Mouse (Mus musculus): Measurements from ENCODE around the gene Mbd5. TPM values are rescaled to one million over a fixed set of nuclear protein-coding genes. Genes with fewer than 3 reads are reported as not detected.

Mbd5 gene
- polyA plus RNA-seq, 1 experiment from 2014 or later, result 37.0 TPM

- Histone ChIP-seq H3K36me3 (replicated peaks) (no peaks in the 10 kb centered on the region), H3K27me3 (no peaks in the 10 kb centered on the region), H3K27ac (no peak overlapping the region), H3K4me3 (replicated peaks) (no peak overlapping the region), H3K9me3 (no peaks in the 10 kb centered on the region), H3K4me2 (no peak overlapping the region), H3K9ac (no peak overlapping the region), H3K4me1 (no peaks in the 10 kb centered on the region)
- no peak for ATAC-seq (ENCODE audit: low FRiP score)
- 89% methylated on average over 7 of the region's 7 CpGs for WGBS
Observed at GRCm38 (mm10) chr2:49358128-49358814, 409.0 kb downstream of the Mbd5 start.

GRCm38 (mm10) chr2:49358839-49359520, 409.7 kb downstream of the Mbd5 start:
- Histone ChIP-seq H3K27me3 (no peaks in the 10 kb centered on the region), H3K4me1 (no peaks in the 10 kb centered on the region), H3K9me3 (no peaks in the 10 kb centered on the region), H3K27ac (no peak overlapping the region), H3K4me3 (replicated peaks) (no peak overlapping the region), H3K4me2 (no peak overlapping the region), H3K9ac (no peak overlapping the region), H3K36me3 (replicated peaks) (no peaks in the 10 kb centered on the region)
- ATAC-seq (ENCODE audit: low FRiP score), result no peak
- WGBS, result 72% methylated on average over 4 of the region's 4 CpGs

GRCm38 (mm10) chr2:49359706-49360105, 410.4 kb downstream of the Mbd5 start:
- no peak for ATAC-seq (ENCODE audit: low FRiP score)
- no peaks in the 10 kb centered on the region for H3K36me3 ChIP-seq (replicated peaks)
- H3K4me2 ChIP-seq, result no peak overlapping the region
- 71% methylated on average over 4 of the region's 4 CpGs for WGBS
- peaks cover 3% of the 10 kb centered on the region; the same call in 1 of the 2 replicates for H3K27me3 ChIP-seq
- H3K4me3 ChIP-seq (replicated peaks), result no peak overlapping the region
- H3K27ac ChIP-seq, result no peak overlapping the region
- no peaks in the 10 kb centered on the region for H3K9me3 ChIP-seq
- H3K9ac ChIP-seq, result no peak overlapping the region
- H3K4me1 ChIP-seq, result no peaks in the 10 kb centered on the region

- Histone ChIP-seq H3K27me3 (peaks cover 4% of the 10 kb centered on the region; the same call in 1 of the 2 replicates), H3K27ac (no peak overlapping the region), H3K4me3 (replicated peaks) (no peak overlapping the region), H3K4me2 (no peak overlapping the region), H3K9me3 (no peaks in the 10 kb centered on the region), H3K9ac (no peak overlapping the region), H3K36me3 (replicated peaks) (no peaks in the 10 kb centered on the region), H3K4me1 (no peaks in the 10 kb centered on the region)
- WGBS, result 38% methylated on average over 5 of the region's 5 CpGs
- no peak for ATAC-seq (ENCODE audit: low FRiP score)
Observed at GRCm38 (mm10) chr2:49364546-49364945, 415.2 kb downstream of the Mbd5 start.

GRCm38 (mm10) chr2:49366878-49367545, 417.7 kb downstream of the Mbd5 start:
- Histone ChIP-seq H3K27me3 (peaks cover 4% of the 10 kb centered on the region; the same call in 1 of the 2 replicates), H3K36me3 (replicated peaks) (no peaks in the 10 kb centered on the region), H3K9me3 (no peaks in the 10 kb centered on the region), H3K27ac (no peak overlapping the region), H3K4me1 (no peaks in the 10 kb centered on the region), H3K4me2 (no peak overlapping the region), H3K9ac (no peak overlapping the region), H3K4me3 (replicated peaks) (no peak overlapping the region)
- WGBS, result 91% methylated on average over 14 of the region's 14 CpGs
- no peak for ATAC-seq (ENCODE audit: low FRiP score)

GRCm38 (mm10) chr2:49367546-49367917, 418.2 kb downstream of the Mbd5 start:
- no peak overlapping the region for H3K4me3 ChIP-seq (replicated peaks)
- H3K27ac ChIP-seq, result no peak overlapping the region
- H3K36me3 ChIP-seq (replicated peaks), result no peaks in the 10 kb centered on the region
- H3K9ac ChIP-seq, result no peak overlapping the region
- peaks cover 4% of the 10 kb centered on the region; the same call in 1 of the 2 replicates for H3K27me3 ChIP-seq
- WGBS, result 85% methylated on average over 17 of the region's 17 CpGs
- no peak for ATAC-seq (ENCODE audit: low FRiP score)
- no peaks in the 10 kb centered on the region for H3K9me3 ChIP-seq
- H3K4me2 ChIP-seq, result no peak overlapping the region
- no peaks in the 10 kb centered on the region for H3K4me1 ChIP-seq

- H3K27me3 ChIP-seq, result no peaks in the 10 kb centered on the region
- H3K9ac ChIP-seq, result no peak overlapping the region
- H3K36me3 ChIP-seq (replicated peaks), result no peaks in the 10 kb centered on the region
- H3K4me2 ChIP-seq, result no peak overlapping the region
- H3K4me1 ChIP-seq, result no peaks in the 10 kb centered on the region
- no peak overlapping the region for H3K27ac ChIP-seq
- 41% methylated on average over 5 of the region's 5 CpGs for WGBS
- H3K4me3 ChIP-seq (replicated peaks), result no peak overlapping the region
- no peak for ATAC-seq (ENCODE audit: low FRiP score)
- no peaks in the 10 kb centered on the region for H3K9me3 ChIP-seq
Observed at GRCm38 (mm10) chr2:49371632-49372031, 422.3 kb downstream of the Mbd5 start.

- ATAC-seq (ENCODE audit: low FRiP score), result no peak
- Histone ChIP-seq H3K36me3 (replicated peaks) (no peaks in the 10 kb centered on the region), H3K4me3 (replicated peaks) (no peak overlapping the region), H3K9ac (no peak overlapping the region), H3K27ac (no peak overlapping the region), H3K4me1 (no peaks in the 10 kb centered on the region), H3K4me2 (no peak overlapping the region), H3K9me3 (no peaks in the 10 kb centered on the region), H3K27me3 (no peaks in the 10 kb centered on the region)
- whole genome bisulfite sequencing, result 67% methylated on average over 3 of the region's 3 CpGs
Observed at GRCm38 (mm10) chr2:49372586-49372985, 423.3 kb downstream of the Mbd5 start.

Other genes starting within 250 kb of the Mbd5 start
- gene Acvr2a, start 135.4 kb upstream of the Mbd5 start, polyA plus RNA-seq (2016; fragmentation: Nextera tagmentation; extraction: Ambion mirVana), result 41.5 and 42.8 TPM in 2 replicates
- gene Orc4, start 769 bp downstream of the Mbd5 start, polyA plus RNA-seq (2016; fragmentation: Nextera tagmentation; extraction: Ambion mirVana), result 131 and 132 TPM in 2 replicates